ENCODE assay signal across 8 mouse cellular contexts in genomic region chr4:155784081-155784701, GRCm38 (mm10). TPM values are rescaled to one million over a fixed set of nuclear protein-coding genes. Genes with fewer than 3 reads are reported as not detected.
DNase-seq lines count a peak whose midpoint lies in the region; ATAC-seq and TF ChIP-seq lines count a peak whose summit lies in the region.

No protein-coding gene starts in this region.

- WGBS in embryonic facial prominence, embryonic 12.5 days, result under 1% methylated on average over 52 of the region's 52 CpGs
- under 1% methylated on average over 51 of the region's 52 CpGs for WGBS in liver, adult 2 months

- peaks cover 15% of the 10 kb centered on the region for H3K4me1 ChIP-seq in embryonic facial prominence, embryonic 12.5 days
- no peaks in the 10 kb centered on the region; the same call in 1 of the 2 replicates for H3K4me1 ChIP-seq in liver, adult 2 months (ENCODE audit: control insufficient read depth, insufficient read depth, low read length)

- peak overlapping the region; percentile 80 for H3K27ac ChIP-seq in embryonic facial prominence, embryonic 12.5 days
- peak overlapping the region; percentile 97 for H3K27ac ChIP-seq in liver, adult 2 months (replicated peaks; ENCODE audit: insufficient read depth, low read depth, low read length)

- H3K79me2 ChIP-seq in liver, adult 2 months (ENCODE audit: control insufficient read depth, insufficient read depth, low read length), result no peaks in the 10 kb centered on the region

- H3K4me3 ChIP-seq in embryonic facial prominence, embryonic 12.5 days, result peak overlapping the region; percentile 59
- peak overlapping the region; percentile 74 for H3K4me3 ChIP-seq in liver, adult 2 months (ENCODE audit: insufficient read depth, low read depth, low read length)

- peak; percentile 76 for DNase-seq in 416B (ENCODE audit: low read depth)
- peak; percentile 74 for DNase-seq in adrenal gland, postnatal 25 days
- peak; percentile 88 to 91 for DNase-seq in heart, adult 18-20 months
- peak; percentile 86 for DNase-seq in kidney, adult 18-20 months
- DNase-seq in liver, adult 2 months (ENCODE audit: extremely low read depth, low read depth, low spot score), result peak; percentile 82
- DNase-seq in spleen, postnatal 36 days (ENCODE audit: low spot score in 2 of 2), result peak; percentile 57 to 63

- peak; percentile 79 for ATAC-seq in embryonic facial prominence, embryonic 12.5 days (ENCODE audit: insufficient number of reproducible peaks, insufficient read depth, low FRiP score, low TSS enrichment)
- ATAC-seq in monocyte, adult 5-6 weeks (replicated peaks; ENCODE audit: insufficient number of reproducible peaks, low FRiP score, low TSS enrichment, poor library complexity, severe bottlenecking), result peak; percentile 63

- H3K9ac ChIP-seq in embryonic facial prominence, embryonic 12.5 days, result peak overlapping the region; percentile 87
- H3K9ac ChIP-seq in liver, adult 2 months (ENCODE audit: low read depth, low read length), result peak overlapping the region; percentile 98

- H3K9me3 ChIP-seq in embryonic facial prominence, embryonic 12.5 days, result no peaks in the 10 kb centered on the region

- H3K4me2 ChIP-seq in embryonic facial prominence, embryonic 12.5 days (replicated peaks), result peak overlapping the region; percentile 72

- no peaks in the 10 kb centered on the region for H3K36me3 ChIP-seq in embryonic facial prominence, embryonic 12.5 days
- H3K36me3 ChIP-seq in liver, adult 2 months (ENCODE audit: control insufficient read depth, insufficient read depth, low read length), result no peaks in the 10 kb centered on the region

- peak; percentile 66 for TF ChIP-seq CTCF in liver, adult 2 months (IDR thresholded peaks at IDR 0.05; ENCODE audit: low read depth, low read length)

- no peaks in the 10 kb centered on the region for H3K27me3 ChIP-seq in embryonic facial prominence, embryonic 12.5 days
- H3K27me3 ChIP-seq in liver, adult 2 months (ENCODE audit: control insufficient read depth, insufficient read depth, low read length), result no peaks in the 10 kb centered on the region

- peak; percentile 93 for TF ChIP-seq POLR2A in liver, adult 2 months (IDR thresholded peaks at IDR 0.05; ENCODE audit: extremely low read depth, insufficient read depth, low read length)

RNA-seq across cellular contexts. Expression of gene Tmem88b, which starts 1.5 kb away (rescaled TPM):
- 0.79 and 1.2 TPM in 2 replicates for total RNA-seq in adrenal gland, postnatal 25 days (2021)
- 0.69 and 1.0 TPM in 2 replicates for polyA plus RNA-seq in embryonic facial prominence, embryonic 12.5 days (2016; fragmentation: Nextera tagmentation; extraction: Ambion mirVana)
- total RNA-seq in heart, adult 18-20 months (2021), result under 1 TPM; 0.42 to 0.85 TPM
- 0.74 and 0.87 TPM in 2 replicates for total RNA-seq in liver, adult 2 months (2014; rRNA removed)
- 1.3 and 1.9 TPM in 2 replicates for polyA plus RNA-seq in liver, adult 2 months (2012; rRNA removed)
- total RNA-seq in monocyte, adult 5-6 weeks (2017), result not detected in 3 replicates

RNA-seq across cellular contexts. Expression of gene Ankrd65, which starts 6.0 kb away (rescaled TPM):
- total RNA-seq in adrenal gland, postnatal 25 days (2021), result not detected in 2 replicates
- polyA plus RNA-seq in embryonic facial prominence, embryonic 12.5 days (2016; fragmentation: Nextera tagmentation; extraction: Ambion mirVana), result 0.25 TPM in 1 of 2 replicates, not detected in the other
- not detected for total RNA-seq in heart, adult 18-20 months (2021)
- total RNA-seq in liver, adult 2 months (2014; rRNA removed), result not detected in 2 replicates
- polyA plus RNA-seq in liver, adult 2 months (2012; rRNA removed), result not detected in 2 replicates
- not detected in 3 replicates for total RNA-seq in monocyte, adult 5-6 weeks (2017)

RNA-seq across cellular contexts. Expression of gene Vwa1, which starts 9.7 kb away (rescaled TPM):
- 2.6 and 3.7 TPM in 2 replicates for total RNA-seq in adrenal gland, postnatal 25 days (2021)
- 9.2 and 9.5 TPM in 2 replicates for polyA plus RNA-seq in embryonic facial prominence, embryonic 12.5 days (2016; fragmentation: Nextera tagmentation; extraction: Ambion mirVana)
- 10 to 100 TPM in 1 of 2 experiments, 1 to 10 TPM in 1; 7.1 to 14.6 TPM for total RNA-seq in heart, adult 18-20 months (2021)
- 0.46 and 0.47 TPM in 2 replicates for total RNA-seq in liver, adult 2 months (2014; rRNA removed)
- polyA plus RNA-seq in liver, adult 2 months (2012; rRNA removed), result 0.32 and 0.56 TPM in 2 replicates
- 0.49 to 1.3 TPM in 2 of 3 replicates, not detected in the other for total RNA-seq in monocyte, adult 5-6 weeks (2017)

RNA-seq across cellular contexts. Expression of gene Mrpl20, which starts 18.5 kb away (rescaled TPM):
- 126 and 163 TPM in 2 replicates for total RNA-seq in adrenal gland, postnatal 25 days (2021)
- 214 TPM in 2 replicates for polyA plus RNA-seq in embryonic facial prominence, embryonic 12.5 days (2016; fragmentation: Nextera tagmentation; extraction: Ambion mirVana)
- 10 to 100 TPM; 76.7 to 79.8 TPM for total RNA-seq in heart, adult 18-20 months (2021)
- 72.4 and 73.0 TPM in 2 replicates for total RNA-seq in liver, adult 2 months (2014; rRNA removed)
- polyA plus RNA-seq in liver, adult 2 months (2012; rRNA removed), result 29.7 and 37.4 TPM in 2 replicates
- total RNA-seq in monocyte, adult 5-6 weeks (2017), result 39.1 to 56.7 TPM (median 44.1 TPM) in 3 replicates

RNA-seq across cellular contexts. Expression of gene Atad3a, which starts 23.3 kb away (rescaled TPM):
- total RNA-seq in adrenal gland, postnatal 25 days (2021), result 91.0 and 98.7 TPM in 2 replicates
- 103 and 106 TPM in 2 replicates for polyA plus RNA-seq in embryonic facial prominence, embryonic 12.5 days (2016; fragmentation: Nextera tagmentation; extraction: Ambion mirVana)
- total RNA-seq in heart, adult 18-20 months (2021), result 10 to 100 TPM; 44.6 to 44.8 TPM
- 54.5 and 71.8 TPM in 2 replicates for total RNA-seq in liver, adult 2 months (2014; rRNA removed)
- polyA plus RNA-seq in liver, adult 2 months (2012; rRNA removed), result 83.0 and 129 TPM in 2 replicates
- 24.8 to 30.3 TPM (median 26.4 TPM) in 3 replicates for total RNA-seq in monocyte, adult 5-6 weeks (2017)

Comparison
In these comparisons a context has a peak if more than half of its experiments do, and no peak if none do; other contexts are left out.
1. Peak in every context shown above with its lines: DNase-seq, ATAC-seq, H3K4me3 ChIP-seq and H3K27ac ChIP-seq.